Mouse (Mus musculus): ENCODE results near the gene Lamb1.

The Lamb1 gene

DNA sequence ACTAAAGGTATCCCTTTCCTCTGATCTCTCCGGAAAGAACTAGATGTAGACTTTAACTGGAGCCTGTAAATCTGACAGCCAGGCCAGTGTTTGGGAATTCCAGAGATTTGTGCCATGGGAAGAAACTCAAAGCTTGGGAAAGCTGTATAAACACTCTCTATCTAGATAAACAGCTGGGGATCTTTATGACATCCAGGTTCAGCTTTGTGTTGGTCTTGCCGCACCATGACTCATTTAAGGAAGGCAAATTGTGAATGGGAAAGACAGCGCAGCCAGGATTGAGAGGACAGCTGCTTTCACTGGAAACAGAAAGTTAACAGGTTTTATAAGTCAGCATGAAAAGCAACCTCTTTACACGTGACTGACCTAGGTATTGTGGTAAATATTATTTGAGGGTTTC is 12.8 kb upstream of the Lamb1 start:
- DNase-seq (ENCODE audit: low read depth, low spot score) = no peak

DNA sequence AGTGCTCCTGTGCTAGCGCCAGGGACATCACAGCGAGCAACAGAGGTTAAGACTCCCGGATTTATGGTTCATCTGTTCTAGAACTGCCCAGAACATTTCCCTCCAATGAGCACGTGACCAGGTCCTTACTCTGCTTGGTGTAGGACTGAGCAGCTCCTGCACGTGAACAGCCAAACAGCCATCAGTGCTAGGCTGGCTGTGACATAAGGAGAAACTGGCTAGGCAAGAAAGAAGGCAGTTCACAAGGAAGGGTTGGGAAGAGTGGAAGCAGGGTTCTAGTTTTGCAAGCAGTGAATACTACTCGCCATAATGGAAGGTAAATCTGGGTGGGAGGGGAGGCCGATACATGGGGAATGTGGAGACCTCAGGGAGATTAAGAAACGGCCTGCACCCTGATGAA is 10.1 kb upstream of the Lamb1 start:
- DNase-seq (ENCODE audit: low read depth, low spot score) = no peak

DNA sequence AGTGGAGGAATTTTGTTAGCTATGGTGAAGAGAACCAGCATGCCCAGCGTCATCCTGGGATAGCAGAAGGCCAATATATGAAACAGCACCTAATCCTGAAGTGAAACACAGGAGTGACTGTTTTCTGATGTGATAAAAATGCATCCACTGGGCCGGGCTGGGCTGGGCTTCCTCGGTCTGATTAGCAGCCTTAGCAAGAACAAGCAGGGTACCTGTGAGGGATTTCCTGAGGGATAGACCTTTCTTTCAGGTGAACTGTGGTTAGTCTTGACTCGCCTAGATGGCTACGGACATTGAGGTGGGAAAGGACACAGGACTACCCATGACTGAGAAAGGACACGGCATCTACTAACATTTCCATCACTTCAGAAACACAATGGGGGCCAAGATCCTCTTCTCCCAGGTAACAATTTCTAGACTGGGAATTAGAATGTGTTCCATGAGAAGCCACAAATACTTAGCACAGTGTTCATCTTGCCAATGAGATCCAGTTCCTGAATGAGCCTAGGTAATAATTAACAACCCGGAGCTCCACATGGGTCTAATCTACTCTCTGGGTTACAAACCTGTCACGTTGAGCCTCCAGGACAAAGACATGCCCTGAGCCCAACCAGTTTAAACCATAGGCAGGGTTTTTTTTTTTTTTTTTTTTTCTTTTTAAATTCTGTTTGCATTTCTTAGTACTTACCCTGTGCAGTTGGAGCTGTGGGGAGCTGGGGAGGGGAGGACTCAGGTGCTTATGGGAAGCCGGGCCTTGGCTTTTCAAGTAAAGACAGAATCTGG is 8.7 kb upstream of the Lamb1 start:
- no peak for DNase-seq (ENCODE audit: low read depth, low spot score)

DNA sequence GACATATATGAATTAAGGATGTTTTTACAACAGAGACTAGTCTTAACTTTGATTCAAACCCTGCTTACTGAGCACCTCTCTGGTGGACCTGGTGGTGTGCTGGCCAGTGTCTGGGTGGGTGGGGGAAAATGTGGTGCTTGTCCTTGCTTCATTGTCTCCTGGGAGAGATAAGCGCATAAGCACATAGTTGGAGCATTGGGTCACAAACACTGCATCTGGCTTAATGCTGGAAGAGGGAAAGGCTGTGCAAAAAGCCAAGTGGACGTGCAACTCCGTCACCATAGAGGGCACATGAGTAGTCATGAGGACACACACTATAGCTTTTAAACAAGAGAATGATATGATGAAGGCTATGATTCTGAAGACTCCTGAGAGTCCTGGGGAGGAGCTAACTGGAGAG is 3.2 kb upstream of the Lamb1 start:
- DNase-seq (ENCODE audit: low read depth, low spot score) = no peak

DNA sequence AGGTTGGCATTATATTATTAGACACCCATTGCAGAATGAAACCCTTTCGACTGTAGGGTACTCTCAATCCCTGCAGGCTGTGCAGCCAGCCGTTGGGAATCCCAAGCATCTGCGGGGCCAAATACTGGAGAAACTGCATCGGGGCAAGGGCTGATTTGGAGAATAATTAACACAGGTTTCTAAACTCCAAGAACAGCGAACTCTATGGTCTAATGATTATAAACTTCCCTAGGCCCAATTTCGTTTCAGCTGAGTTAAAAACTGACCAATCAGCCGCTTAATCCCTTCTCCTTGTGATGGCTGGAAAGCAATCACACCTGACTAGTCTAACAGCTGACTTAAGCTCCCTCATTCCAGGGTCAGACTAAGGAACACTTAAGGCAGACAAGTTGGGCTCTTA is 1.1 kb upstream of the Lamb1 start:
- no peak for DNase-seq (ENCODE audit: low read depth, low spot score)

DNA sequence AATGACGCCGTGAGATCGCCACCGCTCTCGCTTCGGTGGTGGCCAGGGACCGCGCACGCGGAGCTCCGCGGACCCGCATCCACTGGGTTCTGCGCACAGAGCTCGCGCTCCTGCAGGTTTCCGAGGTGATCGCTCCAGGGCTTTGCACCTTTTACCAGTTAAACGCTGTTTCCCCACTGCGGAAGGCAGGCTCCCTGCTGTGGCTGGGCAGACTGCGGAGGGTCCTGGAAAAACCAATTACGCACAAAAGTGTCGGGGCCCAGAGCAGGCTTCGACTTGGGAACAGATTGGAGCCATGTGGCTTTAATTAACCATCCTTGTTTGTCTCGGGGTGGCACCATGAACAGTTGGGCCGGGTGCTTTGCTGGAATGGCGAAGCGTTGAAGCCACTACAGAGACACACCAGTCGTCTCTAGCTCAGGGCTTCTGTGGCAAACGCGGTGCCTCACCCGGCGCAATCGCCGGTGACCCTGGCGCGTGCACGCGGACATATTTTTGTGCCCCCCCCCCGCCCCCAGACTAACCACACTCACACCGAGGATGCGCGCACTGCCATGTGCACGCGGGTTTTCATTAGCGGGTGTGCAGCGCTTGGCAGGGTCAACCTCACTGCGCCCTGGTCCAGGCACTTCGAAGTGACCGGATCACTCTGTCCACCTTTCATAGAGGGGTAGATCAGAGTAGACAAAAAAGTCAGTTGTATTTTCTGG is 843 bp downstream of the Lamb1 start:
- no peak for DNase-seq (ENCODE audit: low read depth, low spot score)

DNA sequence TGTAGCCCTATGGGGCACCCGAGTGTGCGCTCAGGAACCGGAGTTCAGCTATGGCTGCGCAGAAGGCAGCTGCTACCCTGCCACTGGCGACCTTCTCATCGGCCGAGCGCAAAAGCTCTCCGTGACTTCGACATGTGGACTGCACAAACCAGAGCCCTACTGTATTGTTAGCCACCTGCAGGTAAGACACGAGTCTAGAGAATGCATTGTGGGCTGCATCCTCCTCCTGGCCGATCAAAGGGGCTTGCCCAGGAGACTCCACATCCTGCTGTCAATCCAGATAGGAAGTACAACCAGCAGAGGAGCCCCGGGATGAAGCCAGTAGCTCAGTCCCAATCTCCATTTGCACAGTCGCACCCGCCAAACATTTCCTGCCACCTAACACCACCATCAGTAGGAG is 1.7 kb downstream of the Lamb1 start:
- DNase-seq (ENCODE audit: low read depth, low spot score) = no peak

DNA sequence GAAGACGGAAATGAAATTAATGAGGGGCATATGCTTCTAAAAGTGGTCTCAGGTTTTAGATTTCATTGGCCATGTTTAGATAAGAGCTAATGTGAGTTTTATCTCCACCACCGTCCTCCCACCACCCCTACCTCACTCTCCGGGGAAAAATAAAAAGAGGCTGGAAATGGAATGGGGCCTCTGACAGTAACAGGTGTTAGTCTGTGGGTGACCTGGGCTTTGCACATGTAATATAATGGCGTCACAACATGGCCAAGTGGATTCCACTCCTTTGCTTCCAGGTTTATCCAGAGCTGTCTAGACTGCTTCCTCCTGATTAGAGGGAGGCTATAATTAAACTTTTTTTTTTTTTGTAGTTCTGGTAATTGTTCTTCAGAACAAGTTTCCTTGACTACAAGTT is 2.3 kb downstream of the Lamb1 start:
- DNase-seq (ENCODE audit: low read depth, low spot score) = no peak

DNA sequence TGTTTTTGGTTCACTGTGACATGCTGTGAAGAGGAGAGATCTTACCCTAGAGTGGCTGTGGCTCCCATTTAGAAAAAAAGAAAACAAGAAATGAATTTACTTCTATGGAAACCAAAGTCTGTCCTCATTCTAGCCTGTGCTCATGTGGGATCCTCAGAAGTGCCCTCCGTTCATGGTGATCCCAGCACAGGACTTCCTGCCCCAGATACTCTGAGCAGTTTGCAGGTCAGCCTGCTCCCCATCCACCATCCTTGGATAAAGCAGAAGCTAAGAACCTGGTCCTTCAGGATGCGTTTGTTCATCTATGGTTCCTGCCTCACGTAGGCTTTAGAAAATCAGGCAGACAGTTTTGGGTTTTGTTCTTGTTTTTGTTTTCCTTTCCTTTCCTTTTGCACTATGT is 3.3 kb downstream of the Lamb1 start:
- DNase-seq (ENCODE audit: low read depth, low spot score) = no peak

DNA sequence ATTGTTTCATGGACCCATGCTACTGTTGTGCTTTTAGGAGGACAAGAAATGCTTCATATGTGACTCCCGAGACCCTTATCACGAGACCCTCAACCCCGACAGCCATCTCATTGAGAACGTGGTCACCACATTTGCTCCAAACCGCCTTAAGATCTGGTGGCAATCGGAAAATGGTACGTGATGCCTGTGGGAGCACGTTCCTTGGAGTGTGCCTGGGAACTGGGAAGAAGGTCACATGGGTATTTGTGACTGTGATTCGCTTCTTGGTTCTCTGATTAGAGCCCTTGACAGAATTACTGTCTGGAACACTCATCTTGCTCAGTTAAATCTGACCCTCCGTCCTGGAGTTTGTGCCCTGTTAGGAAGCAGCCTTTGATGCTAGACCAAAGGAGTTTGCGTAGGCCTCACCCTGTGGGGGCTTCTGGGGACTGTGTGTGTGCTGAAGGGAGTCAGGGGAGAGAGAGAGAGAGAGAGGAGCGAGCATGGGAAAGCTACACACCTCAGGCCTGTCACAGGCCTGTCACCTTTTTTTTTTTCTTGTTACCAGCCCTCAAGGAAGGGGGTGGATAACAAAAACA is 4.1 kb downstream of the Lamb1 start:
- no peak for DNase-seq (ENCODE audit: low read depth, low spot score)

DNA sequence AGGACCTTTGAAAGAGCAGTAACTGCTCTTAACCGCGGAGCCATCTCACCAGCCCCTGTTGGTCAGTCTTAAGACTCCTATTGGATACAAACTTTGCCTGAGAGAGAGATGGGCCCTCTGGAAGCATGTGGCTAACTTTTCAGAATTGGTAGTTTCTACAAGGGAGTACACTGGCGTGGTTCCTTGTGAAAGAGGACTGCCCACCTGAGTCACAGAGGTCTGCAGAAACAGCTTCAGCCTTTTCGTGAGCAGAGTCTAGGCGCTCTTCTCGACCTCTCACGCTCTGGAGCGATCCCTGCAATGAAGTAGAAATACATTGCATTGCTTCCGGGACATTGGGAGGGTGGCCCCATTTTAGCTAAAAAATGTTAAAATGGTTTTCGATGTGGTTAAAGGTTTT is 5.3 kb downstream of the Lamb1 start:
- DNase-seq (ENCODE audit: low read depth, low spot score) = no peak

DNA sequence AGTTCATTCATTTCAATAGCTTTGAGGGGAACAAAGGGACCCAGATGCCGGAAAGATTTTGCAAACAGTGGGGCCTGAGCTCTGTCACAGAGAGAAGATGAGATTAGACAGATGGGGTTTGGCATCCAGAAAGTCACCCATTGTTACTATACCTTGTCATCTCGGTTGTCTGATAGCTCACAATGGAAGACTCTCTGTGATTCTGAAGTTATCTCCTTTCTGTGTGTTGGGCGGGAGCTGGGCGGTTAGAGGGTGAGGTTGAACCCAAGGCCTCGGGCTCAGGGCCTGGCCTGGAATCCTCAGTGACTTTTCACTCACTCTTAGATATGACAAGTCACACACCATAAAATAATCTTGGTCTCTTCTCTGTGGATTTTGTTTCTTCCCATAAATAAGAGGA is 5.7 kb downstream of the Lamb1 start:
- no peak for DNase-seq (ENCODE audit: low read depth, low spot score)

DNA sequence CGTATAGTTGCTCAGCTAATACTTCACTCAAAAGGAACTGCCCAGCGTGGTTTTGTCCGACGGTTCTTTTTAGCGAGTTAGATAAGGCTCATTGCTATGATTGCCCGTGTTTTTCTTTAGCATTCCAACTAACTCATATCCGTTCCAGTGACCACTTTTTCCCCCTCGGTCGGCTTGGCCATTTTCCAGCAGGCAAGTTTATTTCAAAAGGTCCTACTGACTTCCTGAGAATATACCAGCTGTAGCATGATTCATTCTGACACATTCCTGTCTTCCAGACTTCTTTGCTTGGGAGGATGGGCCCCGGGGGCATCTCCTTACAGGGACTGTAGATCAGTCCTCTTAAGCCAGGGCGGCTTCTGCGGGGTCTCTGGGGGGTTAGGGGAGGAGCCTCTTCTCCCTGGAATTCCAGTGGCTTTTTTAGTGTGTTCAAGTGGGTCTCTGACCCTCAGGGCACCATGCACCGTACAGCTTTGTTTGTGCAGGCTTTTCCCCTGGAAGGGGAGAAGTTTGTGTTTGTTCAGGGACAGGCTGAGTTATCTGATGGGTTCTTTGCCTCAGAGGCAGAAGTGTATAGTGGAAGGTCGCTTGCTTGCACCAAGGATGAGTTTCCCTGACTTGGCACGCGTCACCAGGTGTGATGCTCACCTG is 6.5 kb downstream of the Lamb1 start:
- DNase-seq (ENCODE audit: low read depth, low spot score) = peak; percentile 63

DNA sequence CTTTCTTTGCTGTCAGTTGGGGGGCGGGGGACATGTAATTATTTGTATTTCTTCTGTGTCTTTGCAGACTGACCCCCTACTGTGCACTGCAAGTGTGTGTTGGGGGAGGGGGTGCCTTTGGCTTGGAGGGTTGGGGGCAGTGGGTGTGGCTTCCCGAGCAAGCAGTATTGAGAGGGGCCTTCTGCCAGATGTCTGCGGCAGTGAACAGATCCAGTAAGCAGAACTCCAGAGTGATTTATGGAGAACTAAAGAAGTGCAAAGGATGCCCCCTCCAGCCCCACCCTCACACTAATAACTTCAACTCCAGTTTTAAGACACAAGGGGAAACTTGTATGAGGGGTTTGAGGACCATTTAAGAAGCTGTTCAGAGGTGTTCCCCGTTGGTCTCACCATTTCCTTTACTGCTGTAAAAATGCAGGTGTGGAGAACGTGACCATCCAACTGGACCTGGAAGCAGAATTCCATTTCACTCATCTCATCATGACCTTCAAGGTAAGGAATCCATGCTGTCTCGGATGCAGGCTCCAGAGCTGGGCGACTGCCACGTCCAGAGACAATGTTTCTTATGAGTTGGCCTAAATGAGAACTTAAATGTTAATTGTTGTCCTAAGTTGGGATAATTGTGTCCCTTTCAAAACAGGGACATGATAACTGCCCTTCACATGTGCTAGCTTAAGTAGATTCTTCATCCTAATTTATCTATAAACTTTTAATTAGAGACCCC is 7.1 kb downstream of the Lamb1 start:
- DNase-seq (ENCODE audit: low read depth, low spot score) = no peak

DNA sequence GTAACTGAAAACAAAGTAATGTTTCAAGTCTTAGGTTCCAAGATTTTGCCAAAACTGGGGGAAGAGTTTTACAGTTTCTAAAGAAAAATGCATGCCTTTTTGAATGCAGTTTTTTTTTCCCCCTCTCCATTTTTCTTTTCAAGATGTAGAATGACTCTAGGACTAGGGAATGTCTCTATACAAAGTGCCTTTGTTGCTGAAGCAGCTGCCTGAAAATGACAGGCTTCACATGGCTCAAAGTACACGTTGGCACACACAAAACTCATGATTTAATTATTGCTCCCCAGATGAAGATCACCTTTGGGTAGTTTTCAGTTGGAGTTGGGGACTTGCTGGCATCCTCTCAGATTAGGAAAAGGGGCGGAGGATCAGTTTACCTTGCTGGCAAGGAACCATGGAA is 7.8 kb downstream of the Lamb1 start:
- no peak for DNase-seq (ENCODE audit: low read depth, low spot score)

DNA sequence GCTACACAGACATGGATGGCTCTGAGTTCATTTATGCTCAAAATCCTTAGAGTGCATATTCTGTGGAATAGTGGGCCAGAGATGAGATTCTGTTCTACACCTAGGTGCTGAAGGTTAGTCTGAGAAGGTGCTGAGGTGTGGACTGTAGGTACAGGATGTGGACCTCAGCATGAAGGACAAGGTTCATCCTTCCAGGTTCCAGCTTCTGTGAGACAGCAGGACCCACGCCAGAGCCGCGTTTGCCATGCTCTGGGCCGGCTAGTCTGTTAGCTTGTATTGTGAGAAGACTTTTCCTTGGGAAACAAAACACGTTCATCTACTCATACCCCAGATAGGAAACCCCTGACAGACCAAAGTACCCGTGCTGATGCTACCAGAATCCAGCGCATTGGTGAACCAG is 8.6 kb downstream of the Lamb1 start:
- DNase-seq (ENCODE audit: low read depth, low spot score) = no peak

DNA sequence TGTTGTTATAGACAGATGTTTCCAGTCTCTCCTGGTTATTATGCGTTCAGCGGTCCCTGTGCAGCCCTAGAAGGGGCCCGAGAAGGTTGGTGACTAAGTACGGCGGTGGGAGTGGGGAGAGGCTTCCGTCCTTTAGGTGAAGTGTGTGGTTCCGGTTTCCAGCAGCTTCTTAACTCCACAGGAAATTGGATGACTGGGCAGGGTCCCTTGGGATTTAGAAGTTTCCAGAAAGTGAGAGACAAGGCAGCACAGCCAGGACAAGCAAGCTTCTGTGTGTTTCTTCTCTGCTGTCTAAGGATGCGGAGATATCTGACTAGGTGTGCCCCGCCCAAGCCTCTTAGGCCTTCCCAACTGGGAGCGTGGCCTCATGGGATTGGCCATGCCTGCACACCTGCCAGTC is 10.4 kb downstream of the Lamb1 start:
- DNase-seq (ENCODE audit: low read depth, low spot score) = no peak

DNA sequence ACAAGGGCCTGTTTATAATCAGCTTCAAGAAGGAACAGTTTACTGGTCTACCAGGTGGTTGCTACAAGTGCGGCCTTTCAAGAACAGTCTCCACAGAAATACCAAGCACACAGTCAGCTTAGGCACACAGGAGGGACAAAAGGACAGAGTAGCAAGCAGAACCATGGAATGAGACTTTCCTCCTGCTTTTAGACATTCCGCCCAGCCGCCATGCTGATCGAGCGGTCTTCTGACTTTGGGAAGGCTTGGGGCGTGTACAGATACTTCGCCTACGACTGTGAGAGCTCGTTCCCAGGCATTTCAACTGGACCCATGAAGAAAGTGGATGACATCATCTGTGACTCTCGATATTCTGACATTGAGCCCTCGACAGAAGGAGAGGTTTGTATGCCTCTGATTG is 13.2 kb downstream of the Lamb1 start:
- DNase-seq (ENCODE audit: low read depth, low spot score) = no peak

DNA sequence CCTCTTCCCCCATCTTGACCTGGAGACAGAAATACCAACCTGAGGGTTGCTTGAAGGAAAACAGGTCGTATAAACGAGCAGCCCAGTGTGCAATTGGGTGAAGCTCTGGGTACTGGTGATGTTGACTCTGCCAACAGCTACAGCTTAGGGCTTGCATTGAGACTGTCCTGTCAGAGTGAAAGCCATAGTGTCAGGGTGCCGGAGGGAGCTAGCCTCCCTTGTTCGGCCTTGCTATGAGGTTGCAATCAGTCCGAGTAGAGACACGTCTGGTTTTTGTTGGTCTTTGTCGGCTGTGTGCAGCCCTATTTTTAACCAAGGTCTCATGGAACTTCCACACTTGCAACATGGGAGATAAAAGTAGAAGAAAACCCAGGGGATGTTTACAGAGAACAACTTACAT is 15.3 kb downstream of the Lamb1 start:
- no peak for DNase-seq (ENCODE audit: low read depth, low spot score)

DNA sequence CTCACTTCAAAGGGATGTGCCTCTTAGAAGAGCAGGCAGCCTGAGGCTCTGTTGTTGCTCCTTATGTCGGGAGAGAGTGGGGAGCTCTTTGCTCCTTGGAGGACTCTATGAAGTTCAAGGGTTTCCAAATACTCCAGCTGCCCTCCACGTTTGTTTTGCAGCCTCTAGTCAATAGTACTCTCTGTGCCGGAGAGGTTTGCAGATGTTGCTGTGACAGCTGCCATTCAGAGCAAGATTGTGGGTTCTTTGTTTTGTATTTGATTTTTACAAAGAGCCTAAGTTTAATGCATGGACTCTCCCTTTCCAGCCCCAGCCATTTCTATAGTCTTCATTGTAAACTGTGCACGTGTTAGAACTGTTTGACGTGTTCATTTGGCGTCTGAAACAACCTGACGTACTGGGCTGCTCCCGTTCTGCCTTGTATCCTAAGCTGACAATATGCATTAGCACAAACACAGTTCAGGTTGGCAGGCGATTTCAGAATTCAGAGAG is 16.1 kb downstream of the Lamb1 start:
- no peak for DNase-seq (ENCODE audit: low read depth, low spot score)

DNA sequence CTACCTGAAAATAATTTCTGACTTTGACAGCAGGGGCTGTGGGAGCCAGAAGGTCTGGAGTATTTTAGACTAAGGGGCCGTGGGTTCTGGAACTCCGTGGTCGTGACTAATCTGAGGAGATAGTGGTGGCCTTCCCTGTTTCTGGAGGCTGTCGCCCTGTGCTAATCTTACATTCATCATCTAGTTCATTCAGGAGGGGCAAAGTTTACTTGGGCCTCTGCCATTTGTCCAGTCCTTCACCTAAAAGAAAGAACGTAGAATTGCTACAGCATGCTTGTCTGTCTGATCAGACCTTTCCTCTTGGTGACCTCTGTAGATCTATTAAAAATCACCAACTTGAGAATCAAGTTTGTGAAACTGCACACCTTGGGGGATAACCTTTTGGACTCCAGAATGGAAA is 17.2 kb downstream of the Lamb1 start:
- no peak for DNase-seq (ENCODE audit: low read depth, low spot score)

DNA sequence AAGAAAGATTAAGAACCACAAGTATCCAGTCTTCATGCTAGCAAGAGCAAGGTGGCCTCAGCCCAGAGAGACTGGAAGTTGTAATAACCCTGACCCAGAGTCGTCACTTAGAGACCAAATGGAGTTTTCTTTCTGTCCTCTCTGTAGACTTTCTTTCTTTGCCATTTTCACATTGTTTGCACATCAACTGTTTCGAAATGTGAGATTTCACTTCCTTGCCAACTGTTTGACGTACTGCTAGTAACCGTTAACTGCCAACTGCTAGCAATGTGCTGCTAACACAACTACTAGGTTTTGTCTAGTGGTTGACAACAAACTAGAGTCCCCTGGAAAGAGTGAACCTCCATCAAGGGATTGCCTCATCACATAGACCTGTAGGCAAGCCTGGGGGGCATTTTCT is 18.1 kb downstream of the Lamb1 start:
- DNase-seq (ENCODE audit: low read depth, low spot score) = no peak
